Mouse (Mus musculus) heart, adult 2 months (tissue): ENCODE measurements at regions not wholly inside any gene's neighbourhood (a gene's known extent, or its start where the extent isn't known, plus 50 kb on each side); places are given as distances from the start of the nearest gene placed in this dataset.

ENCODE experiments used
- CTCF ChIP-seq: fragments of 200-600 bp; IDR thresholded peaks from 2 replicates; pipeline ENCODE4 v1.8.1; 2022; ENCODE audit warnings: antibody characterized with exemption, mild to moderate bottlenecking, moderate library complexity
- EP300 ChIP-seq: fragments of 200-500 bp; IDR thresholded peaks from 2 replicates; pipeline ENCODE4 v1.6.1; 2011; ENCODE audit warnings: low read depth, low read length, control low read depth; ENCODE audit not compliant: insufficient read depth
- POLR2A ChIP-seq: fragments of 200-500 bp; IDR thresholded peaks from 2 replicates; pipeline ENCODE4 v1.6.1; 2011; ENCODE audit warnings: mild to moderate bottlenecking, low read depth, low read length, control low read depth; ENCODE audit not compliant: insufficient read depth

DNA sequence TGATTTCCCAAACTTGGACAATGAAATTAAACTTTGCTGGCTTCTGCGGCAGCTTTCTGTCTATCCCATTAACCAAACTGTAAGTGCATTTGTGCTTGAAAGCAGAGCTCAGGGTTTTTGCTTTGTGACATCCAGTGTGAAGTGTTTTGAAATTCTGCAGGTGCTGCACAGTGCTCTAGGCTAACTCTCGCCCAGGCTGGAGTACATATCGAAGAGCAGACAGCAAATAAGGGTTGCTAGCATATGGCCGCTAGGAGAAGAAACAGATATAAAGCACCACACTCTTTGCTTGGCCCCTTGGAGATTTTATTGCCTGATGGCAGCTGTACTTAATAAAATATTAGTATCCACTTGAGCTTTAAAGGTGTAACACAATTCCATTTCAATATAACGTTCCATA is 307.5 kb downstream of the Gm10295 start:
- TF ChIP-seq CTCF = no peak
- no peak for TF ChIP-seq POLR2A
- no peak for TF ChIP-seq EP300
